Mouse (Mus musculus) heart, postnatal 0 days (tissue): ENCODE results near the gene Mxd3.

Source experiments
- CTCF ChIP-seq: IDR thresholded peaks from 2 replicates; pipeline ENCODE4 v1.5.1; 2016; ENCODE audit warnings: antibody characterized with exemption, control low read depth, low read depth
- EP300 ChIP-seq: IDR thresholded peaks from 2 replicates; pipeline ENCODE4 v1.6.1; 2016; ENCODE audit warnings: antibody characterized with exemption, low read depth

- no peak for TF ChIP-seq CTCF
- no peak for TF ChIP-seq EP300
These were observed 40.8 kb downstream of the Mxd3 start for GRCm38 (mm10) chr13:55288854-55289253.
